Mouse (Mus musculus): ENCODE results near the gene Mycl.

Mycl gene

GRCm38 (mm10) chr4:122995404-122996220 is at the start of gene Mycl:
Gene Mycl (plus strand): TSS chr4:122995652.
- DNase-seq (ENCODE audit: extremely low read depth, low read depth, low spot score) = no peak

- DNase-seq (ENCODE audit: extremely low read depth, low read depth, low spot score) = no peak
These were observed 48.2 kb upstream of the Mycl start for GRCm38 (mm10) chr4:122947223-122947622.

- no peak for DNase-seq (ENCODE audit: extremely low read depth, low read depth, low spot score)
These were observed 46.4 kb upstream of the Mycl start for GRCm38 (mm10) chr4:122949096-122949495.

GRCm38 (mm10) chr4:122954680-122955411 is 40.6 kb upstream of the Mycl start:
- no peak for DNase-seq (ENCODE audit: extremely low read depth, low read depth, low spot score)

- no peak for DNase-seq (ENCODE audit: extremely low read depth, low read depth, low spot score)
These were observed 39.9 kb upstream of the Mycl start for GRCm38 (mm10) chr4:122955412-122956136.

- peak; percentile 92 for DNase-seq (ENCODE audit: extremely low read depth, low read depth, low spot score)
These were observed 39.2 kb upstream of the Mycl start for GRCm38 (mm10) chr4:122956301-122956700.

- DNase-seq (ENCODE audit: extremely low read depth, low read depth, low spot score) = no peak
These were observed 36.9 kb upstream of the Mycl start for GRCm38 (mm10) chr4:122958491-122959031.

- DNase-seq (ENCODE audit: extremely low read depth, low read depth, low spot score) = no peak
These were observed 35.6 kb upstream of the Mycl start for GRCm38 (mm10) chr4:122959816-122960215.

GRCm38 (mm10) chr4:122960321-122961099 is 34.9 kb upstream of the Mycl start:
- no peak for DNase-seq (ENCODE audit: extremely low read depth, low read depth, low spot score)

- DNase-seq (ENCODE audit: extremely low read depth, low read depth, low spot score) = no peak
These were observed 34.3 kb upstream of the Mycl start, which contains the start of gene Mfsd2a for GRCm38 (mm10) chr4:122961100-122961567. Gene Mfsd2a (minus strand): TSS chr4:122961188.

- DNase-seq (ENCODE audit: extremely low read depth, low read depth, low spot score) = no peak
These were observed 33.9 kb upstream of the Mycl start for GRCm38 (mm10) chr4:122961589-122961988.

- DNase-seq (ENCODE audit: extremely low read depth, low read depth, low spot score) = no peak
These were observed 32.7 kb upstream of the Mycl start for GRCm38 (mm10) chr4:122962751-122963150.

- DNase-seq (ENCODE audit: extremely low read depth, low read depth, low spot score) = no peak
These were observed 27.3 kb upstream of the Mycl start for GRCm38 (mm10) chr4:122968106-122968505.

GRCm38 (mm10) chr4:122971191-122971590 is 24.3 kb upstream of the Mycl start:
- no peak for DNase-seq (ENCODE audit: extremely low read depth, low read depth, low spot score)

- no peak for DNase-seq (ENCODE audit: extremely low read depth, low read depth, low spot score)
These were observed 23.8 kb upstream of the Mycl start for GRCm38 (mm10) chr4:122971646-122972045.

GRCm38 (mm10) chr4:122972056-122972455 is 23.4 kb upstream of the Mycl start:
- DNase-seq (ENCODE audit: extremely low read depth, low read depth, low spot score) = no peak

- DNase-seq (ENCODE audit: extremely low read depth, low read depth, low spot score) = no peak
These were observed 20.4 kb upstream of the Mycl start for GRCm38 (mm10) chr4:122974976-122975520.

GRCm38 (mm10) chr4:122976885-122977284 is 18.6 kb upstream of the Mycl start:
- no peak for DNase-seq (ENCODE audit: extremely low read depth, low read depth, low spot score)

- DNase-seq (ENCODE audit: extremely low read depth, low read depth, low spot score) = no peak
These were observed 16.6 kb upstream of the Mycl start for GRCm38 (mm10) chr4:122978850-122979249.

- DNase-seq (ENCODE audit: extremely low read depth, low read depth, low spot score) = no peak
These were observed 15.6 kb upstream of the Mycl start for GRCm38 (mm10) chr4:122979826-122980225.
